Mouse (Mus musculus) heart, embryonic 16.5 days (tissue): Measurements from ENCODE around the gene Ppfibp1. TPM values are rescaled to one million over a fixed set of nuclear protein-coding genes. Genes with fewer than 3 reads are reported as not detected.

Experiments
- ATAC-seq: fragments of 200-750 bp; cut with Nextera tagmentation; replicated peaks from 2 replicates; pipeline ENCODE4 v1.8.0; 2017; ENCODE audit warnings: moderate number of reproducible peaks; ENCODE audit not compliant: insufficient read depth, low FRiP score; ENCODE audit errors: extremely low read depth
- H3K27ac ChIP-seq: fragments of 300-500 bp; sonication (generic); 2 replicates; pipeline ENCODE4 v1.5.1; 2014; ENCODE audit warnings: mild to moderate bottlenecking, low read length, control low read depth, moderate library complexity
- H3K27me3 ChIP-seq: fragments of 300-500 bp; sonication (generic); 2 replicates; pipeline ENCODE4 v1.6.1; 2014; ENCODE audit warnings: low read length, mixed read lengths; ENCODE audit not compliant: control insufficient read depth, insufficient read depth
- H3K36me3 ChIP-seq: fragments of 300-500 bp; sonication (generic); 2 replicates; pipeline ENCODE4 v1.6.1; 2014; ENCODE audit not compliant: control insufficient read depth, insufficient read depth
- H3K4me1 ChIP-seq: fragments of 300-500 bp; sonication (generic); 2 replicates; pipeline ENCODE4 v1.6.1; 2014; ENCODE audit warnings: low read length, mixed read lengths; ENCODE audit not compliant: control insufficient read depth, insufficient read depth
- H3K4me2 ChIP-seq: fragments of 300-500 bp; sonication (generic); 2 replicates; pipeline ENCODE4 v1.6.1; 2014; ENCODE audit warnings: low read depth, mild to moderate bottlenecking, control low read depth, low read length
- H3K4me3 ChIP-seq: fragments of 300-500 bp; sonication (generic); 2 replicates; pipeline ENCODE4 v1.5.1; 2014; ENCODE audit warnings: mild to moderate bottlenecking, control low read depth, low read length
- H3K9ac ChIP-seq: fragments of 300-500 bp; sonication (generic); 2 replicates; pipeline ENCODE4 v1.6.1; 2014; ENCODE audit warnings: low read length, control low read depth
- H3K9me3 ChIP-seq: fragments of 300-500 bp; sonication (generic); replicated peaks from 2 replicates; pipeline ENCODE4 v1.6.1; 2016; ENCODE audit warnings: low read length; ENCODE audit not compliant: control insufficient read depth
- WGBS: fragments of 180-500 bp; shearing (Covaris S2); extraction: QIAGEN DNeasy Blood & Tissue Kit; methylation state at CpG from one replicate; pipeline ENCODE4 v1.1.7; 2014; 5-methylcytosine and 5-hydroxymethylcytosine counted together
- polyA plus RNA-seq: library from polyadenylated mRNA; unstranded; fragments of >200 nt; fragmentation: Nextera tagmentation; extraction: Ambion mirVana; gene quantifications from 2 replicates; pipeline ENCODE4 v1.2.1, GENCODE M21; 2015

The Ppfibp1 gene
- polyA plus RNA-seq, 1 experiment from 2014 or later, result 49.8 TPM

GRCm38 (mm10) chr6:147029591-147029990 lies 141.3 kb downstream of the Ppfibp1 start:
- ATAC-seq, result no peak
- Histone ChIP-seq H3K36me3 (peaks cover 34% of the 10 kb centered on the region), H3K27me3 (no peaks in the 10 kb centered on the region), H3K4me1 (peaks cover 5% of the 10 kb centered on the region; the same call in 1 of the 2 replicates), H3K9ac (no peak overlapping the region), H3K4me2 (no peak overlapping the region), H3K4me3 (no peak overlapping the region), H3K9me3 (no peaks in the 10 kb centered on the region), H3K27ac (no peak overlapping the region)
- 60% methylated on average over 9 of the region's 9 CpGs for WGBS

GRCm38 (mm10) chr6:147030096-147030885 lies 142.0 kb downstream of the Ppfibp1 start:
- H3K9me3 ChIP-seq, result no peaks in the 10 kb centered on the region
- peaks cover 5% of the 10 kb centered on the region; the same call in 1 of the 2 replicates for H3K4me1 ChIP-seq
- no peak for ATAC-seq
- no peak overlapping the region for H3K4me3 ChIP-seq
- no peak overlapping the region for H3K4me2 ChIP-seq
- H3K9ac ChIP-seq, result no peak overlapping the region
- H3K27me3 ChIP-seq, result no peaks in the 10 kb centered on the region
- peaks cover 34% of the 10 kb centered on the region for H3K36me3 ChIP-seq
- H3K27ac ChIP-seq, result no peak overlapping the region
- WGBS, result 87% methylated on average over 15 of the region's 15 CpGs

- ATAC-seq, result no peak
- Histone ChIP-seq H3K4me3 (no peak within 1 kb of the TSS), H3K27me3 (no peaks in the 10 kb centered on the region), H3K9me3 (no peaks in the 10 kb centered on the region), H3K4me2 (no peak within 1 kb of the TSS), H3K27ac (no peak within 1 kb of the TSS), H3K36me3 (peaks cover 16% of the 10 kb centered on the region), H3K4me1 (peaks cover 5% of the 10 kb centered on the region; the same call in 1 of the 2 replicates), H3K9ac (no peak within 1 kb of the TSS)
- WGBS, result 57% methylated on average over 13 of the region's 13 CpGs
Measured at GRCm38 (mm10) chr6:147032303-147032925, 144.1 kb downstream of the Ppfibp1 start, which contains the start of gene Rep15. Rep15 (plus strand) TSS chr6:147032584.

GRCm38 (mm10) chr6:147042291-147043290 lies 154.3 kb downstream of the Ppfibp1 start, which contains the start of gene Mrps35:
Mrps35 (plus strand) TSS chr6:147042764.
- H3K4me1 ChIP-seq, result peaks cover 15% of the 10 kb centered on the region
- H3K4me3 ChIP-seq, result peak within 1 kb of the TSS; percentile 90
- peak within 1 kb of the TSS; percentile 97 for H3K9ac ChIP-seq
- ATAC-seq, result peak; percentile 98
- H3K9me3 ChIP-seq, result peaks cover 2% of the 10 kb centered on the region; the same call in 1 of the 2 replicates
- peak within 1 kb of the TSS; percentile 86 for H3K4me2 ChIP-seq
- H3K27me3 ChIP-seq, result no peaks in the 10 kb centered on the region
- H3K36me3 ChIP-seq, result peaks cover 13% of the 10 kb centered on the region; the same call in 1 of the 2 replicates
- H3K27ac ChIP-seq, result peak within 1 kb of the TSS; percentile 92
- 3% methylated on average over 66 of the region's 66 CpGs for WGBS

- H3K9me3 ChIP-seq, result peaks cover 2% of the 10 kb centered on the region; the same call in 1 of the 2 replicates
- peak overlapping the region; percentile 86 for H3K4me2 ChIP-seq
- no peaks in the 10 kb centered on the region for H3K27me3 ChIP-seq
- peak overlapping the region; percentile 90 for H3K4me3 ChIP-seq
- ATAC-seq, result no peak
- H3K4me1 ChIP-seq, result peaks cover 15% of the 10 kb centered on the region
- WGBS, result 40% methylated on average over 7 of the region's 7 CpGs
- no peak overlapping the region; the same call in 1 of the 2 replicates for H3K27ac ChIP-seq
- peaks cover 22% of the 10 kb centered on the region for H3K36me3 ChIP-seq
- H3K9ac ChIP-seq, result peak overlapping the region; percentile 97
Measured at GRCm38 (mm10) chr6:147043633-147044032, 155.3 kb downstream of the Ppfibp1 start.

- Histone ChIP-seq H3K4me2 (no peak overlapping the region), H3K27me3 (no peaks in the 10 kb centered on the region), H3K9ac (no peak overlapping the region), H3K4me1 (peaks cover 2% of the 10 kb centered on the region), H3K4me3 (no peak overlapping the region), H3K9me3 (no peaks in the 10 kb centered on the region), H3K36me3 (peaks cover 48% of the 10 kb centered on the region), H3K27ac (no peak overlapping the region)
- no peak for ATAC-seq
- WGBS, result 94% methylated on average over 13 of the region's 13 CpGs
Measured at GRCm38 (mm10) chr6:147049239-147049805, 161.0 kb downstream of the Ppfibp1 start.

- WGBS, result 95% methylated on average over 8 of the region's 8 CpGs
- ATAC-seq, result no peak
- no peak overlapping the region for H3K27ac ChIP-seq
- H3K4me3 ChIP-seq, result no peak overlapping the region
- H3K9me3 ChIP-seq, result no peaks in the 10 kb centered on the region
- no peak overlapping the region for H3K4me2 ChIP-seq
- H3K9ac ChIP-seq, result no peak overlapping the region
- H3K36me3 ChIP-seq, result peaks cover 62% of the 10 kb centered on the region
- peaks cover 9% of the 10 kb centered on the region for H3K4me1 ChIP-seq
- no peaks in the 10 kb centered on the region for H3K27me3 ChIP-seq
Measured at GRCm38 (mm10) chr6:147051666-147052065, 163.4 kb downstream of the Ppfibp1 start.

- H3K27ac ChIP-seq, result no peak overlapping the region
- peaks cover 59% of the 10 kb centered on the region for H3K36me3 ChIP-seq
- no peak overlapping the region for H3K9ac ChIP-seq
- peaks cover 9% of the 10 kb centered on the region for H3K4me1 ChIP-seq
- WGBS, result 91% methylated on average over 9 of the region's 9 CpGs
- H3K4me2 ChIP-seq, result no peak overlapping the region
- no peaks in the 10 kb centered on the region for H3K27me3 ChIP-seq
- no peak overlapping the region for H3K4me3 ChIP-seq
- ATAC-seq, result no peak
- H3K9me3 ChIP-seq, result no peaks in the 10 kb centered on the region
Measured at GRCm38 (mm10) chr6:147052440-147052839, 164.2 kb downstream of the Ppfibp1 start.
